Mouse (Mus musculus) gastrocnemius, postnatal 36 days (tissue): ENCODE measurements around the gene Zfp513. TPM values are rescaled to one million over a fixed set of nuclear protein-coding genes. Genes with fewer than 3 reads are reported as not detected.

Experiments
- DNase-seq, 2 experiments: peaks; one replicate each; pipeline ENCODE4 v3.0.0; 2022
- intact Hi-C: fragments of 180-260 bp; cut with DNase I; formaldehyde crosslinking; loops from one replicate; pipeline ENCODE4 v1.15.1; 2025
- total RNA-seq, 2 experiments: library from RNA; stranded (reverse); gene quantifications; 2 replicates each; pipeline ENCODE4 v1.2.3; 2021

Zfp513 gene
- total RNA-seq, 2 experiments from 2014 or later = 5.1 to 5.8 TPM

- intact Hi-C loops = no loop called here
- DNase-seq = peak; percentile 88 to 91
Measured at GRCm38 (mm10) chr5:31179766-31180630, 22.1 kb downstream of the Zfp513 start, which contains the start of the genes Gm29609 and Gtf3c2. Gene Gm29609, minus strand, starts transcription at chr5:31179911. Gene Gtf3c2, minus strand, starts transcription at chr5:31180144.

DNA sequence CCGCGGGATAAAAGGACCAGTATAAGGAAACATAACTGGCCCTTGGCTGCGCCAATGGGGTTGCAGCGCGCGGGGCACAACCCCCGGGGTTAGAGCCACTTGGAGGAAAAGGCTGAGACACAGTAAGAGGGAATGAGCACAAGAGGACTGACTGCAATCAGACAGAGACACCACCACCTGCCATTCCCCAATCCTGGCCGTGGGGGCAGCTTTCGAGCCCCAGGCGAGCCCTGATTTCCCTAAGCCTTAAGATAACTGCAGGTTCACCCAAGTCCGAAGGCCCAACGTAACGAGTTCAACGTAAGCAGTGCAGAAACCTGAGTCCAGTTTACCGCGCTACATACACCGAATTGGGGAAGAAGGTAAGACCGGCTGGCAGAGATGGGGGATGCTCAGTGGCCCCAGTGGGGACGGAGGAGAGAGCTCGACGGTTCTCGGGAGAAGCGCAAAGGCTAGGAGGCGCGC is 22.8 kb downstream of the Zfp513 start:
- intact Hi-C loops = no loop called here
- DNase-seq = no peak

DNA sequence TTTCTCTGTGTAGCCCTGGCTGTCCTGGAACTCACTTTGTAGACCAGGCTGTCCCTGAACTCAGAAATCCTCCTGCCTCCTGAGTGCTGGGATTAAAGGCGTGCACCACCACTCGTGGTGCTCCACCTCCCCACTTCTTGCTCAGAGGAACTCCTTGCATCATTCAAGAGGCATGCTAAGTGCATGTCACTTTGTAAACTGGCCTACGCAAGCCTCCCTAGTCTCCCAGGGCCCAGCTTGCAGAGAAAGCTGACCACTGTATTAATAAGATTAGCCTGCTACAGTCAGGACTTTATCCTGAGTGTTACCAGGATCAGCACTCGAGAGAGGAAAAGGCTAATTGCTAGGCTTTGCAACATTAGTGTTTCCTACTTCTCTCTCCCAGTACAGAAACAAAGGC is 33.5 kb downstream of the Zfp513 start:
- no peak for DNase-seq
- intact Hi-C loops = no loop called here

GRCm38 (mm10) chr5:31164878-31165277 is 37.2 kb downstream of the Zfp513 start:
- no peak for DNase-seq
- intact Hi-C loops = no loop called here

- intact Hi-C loops = no loop called here
- no peak for DNase-seq
Measured at GRCm38 (mm10) chr5:31162462-31162861, 39.6 kb downstream of the Zfp513 start.

GRCm38 (mm10) chr5:31154152-31154553 is 48.0 kb downstream of the Zfp513 start, which contains the start of gene Mpv17:
Gene Mpv17, minus strand, starts transcription at chr5:31154251.
- peak; percentile 69 to 76 for DNase-seq
- intact Hi-C loops = no loop called here

DNA sequence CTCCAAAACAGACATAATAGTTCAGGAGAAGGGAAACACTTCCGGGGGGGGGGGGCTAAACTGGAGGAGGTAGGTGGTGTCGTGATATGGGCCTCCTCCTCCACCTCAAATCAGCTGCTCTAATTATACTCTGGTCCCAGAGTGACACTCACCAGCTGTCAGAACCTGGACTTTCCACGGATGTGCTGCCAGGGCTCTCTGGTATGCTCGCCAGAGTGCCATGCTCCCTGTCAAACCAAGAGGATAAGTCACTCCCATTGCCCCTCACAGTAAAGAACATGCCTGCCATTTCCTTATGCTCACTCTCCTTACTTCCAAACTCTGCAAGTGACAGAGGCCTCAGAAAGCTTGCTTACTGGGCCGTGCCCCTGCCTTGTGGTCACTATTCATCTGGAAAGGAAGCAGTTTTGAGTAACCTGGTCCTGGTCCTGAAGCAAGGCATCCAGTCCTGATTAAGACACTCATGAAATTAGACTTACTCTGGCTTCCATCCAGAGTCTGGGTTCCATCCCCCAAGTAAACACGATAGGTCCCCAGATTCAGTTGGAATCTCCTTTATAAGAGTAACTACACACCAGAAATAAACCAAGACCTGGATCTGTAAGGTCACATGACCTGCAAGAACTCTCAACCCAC is 48.5 kb downstream of the Zfp513 start:
- DNase-seq = peak in 1 of 2 experiments; percentile 30
- intact Hi-C loops = no loop called here

- DNase-seq = peak in 1 of 2 experiments; percentile 19
- intact Hi-C loops = no loop called here
Measured at GRCm38 (mm10) chr5:31151746-31152145, 50.4 kb downstream of the Zfp513 start.

- DNase-seq = no peak
Measured at GRCm38 (mm10) chr5:31149781-31150180, 52.3 kb downstream of the Zfp513 start.

More at GRCm38 (mm10) chr5:31149781-31150180, 52.3 kb downstream of the Zfp513 start:
- intact Hi-C loops = no loop called here

Other genes with a start within 250 kb of the Zfp513 start
- 10 to 100 TPM; 76.7 to 86.2 TPM for gene Preb, start 241.9 kb downstream of the Zfp513 start, total RNA-seq
- gene Tcf23, start 233.6 kb downstream of the Zfp513 start, total RNA-seq = under 1 TPM; 0.15 to 0.32 TPM
- gene Atraid, start 154.0 kb downstream of the Zfp513 start, total RNA-seq = 10 to 100 TPM; 42.4 to 43.6 TPM
- 1 to 10 TPM; 2.5 to 3.8 TPM for gene Slc5a6, start 153.4 kb downstream of the Zfp513 start, total RNA-seq
- 10 to 100 TPM; 21.3 to 21.7 TPM for gene Cad, start 147.5 kb downstream of the Zfp513 start, total RNA-seq
- gene Dnajc5g, start 96.0 kb downstream of the Zfp513 start, total RNA-seq = not detected
- gene Slc30a3, start 94.1 kb downstream of the Zfp513 start, total RNA-seq = not detected
- gene Trim54, start 85.6 kb downstream of the Zfp513 start, total RNA-seq = 100 to 1,000 TPM; 349 to 367 TPM
- gene Ucn, start 63.5 kb downstream of the Zfp513 start, total RNA-seq = not detected
- 10 to 100 TPM; 19.1 to 23.9 TPM for gene Mpv17, start 48.1 kb downstream of the Zfp513 start, total RNA-seq
- 1 to 10 TPM in 1 of 2 experiments, under 1 TPM in 1; 0.59 to 1.7 TPM for gene Gm29609, start 22.4 kb downstream of the Zfp513 start, total RNA-seq
- gene Gtf3c2, start 22.2 kb downstream of the Zfp513 start, total RNA-seq = 10 to 100 TPM; 17.8 to 20.8 TPM
- 10 to 100 TPM; 28.1 to 29.7 TPM for gene Snx17, start 9.1 kb downstream of the Zfp513 start, total RNA-seq
- 10 to 100 TPM; 44.1 to 52.9 TPM for gene Eif2b4, start 8.9 kb downstream of the Zfp513 start, total RNA-seq
- 10 to 100 TPM; 33.9 to 47.2 TPM for gene Ppm1g, start 18.4 kb upstream of the Zfp513 start, total RNA-seq
- gene Nrbp1, start 38.6 kb upstream of the Zfp513 start, total RNA-seq = 10 to 100 TPM; 51.1 to 60.0 TPM
- not detected for gene Gm9970, start 38.9 kb upstream of the Zfp513 start, total RNA-seq
- gene Krtcap3, start 49.4 kb upstream of the Zfp513 start, total RNA-seq = 1 to 10 TPM in 1 of 2 experiments, under 1 TPM in 1; 0.81 to 1.6 TPM
- gene Ift172, start 88.8 kb upstream of the Zfp513 start, total RNA-seq = 10 to 100 TPM; 20.3 to 26.3 TPM
- 1 to 10 TPM in 1 of 2 experiments, under 1 TPM in 1; 0.74 to 1.3 TPM for gene Fndc4, start 93.8 kb upstream of the Zfp513 start, total RNA-seq
- not detected for gene Gckr, start 95.1 kb upstream of the Zfp513 start, total RNA-seq